Mouse (Mus musculus) layer of hippocampus, adult 9-11 months (tissue): ENCODE results near the gene Acads.
"Not testable (repeated sequence)": the region's sequence is repeated elsewhere in the genome, so short reads cannot be mapped to it uniquely, and the experiment has no call there.

ENCODE experiments used
- DNase-seq: peaks from one replicate; pipeline ENCODE4 v3.0.0; 2022

Gene Acads

GRCm38 (mm10) chr5:115149675-115150459 is 30.7 kb upstream of the Acads start:
- no peak for DNase-seq

GRCm38 (mm10) chr5:115148872-115149271 is 29.7 kb upstream of the Acads start:
- not testable (repeated sequence) for DNase-seq

GRCm38 (mm10) chr5:115148378-115148777 is 29.2 kb upstream of the Acads start:
- DNase-seq, result no peak

GRCm38 (mm10) chr5:115147388-115147787 is 28.2 kb upstream of the Acads start:
- no peak for DNase-seq

- DNase-seq, result no peak
Measured at GRCm38 (mm10) chr5:115146747-115147130, 27.6 kb upstream of the Acads start.

GRCm38 (mm10) chr5:115145976-115146746 is 27.0 kb upstream of the Acads start:
- no peak for DNase-seq

- DNase-seq, result no peak
Measured at GRCm38 (mm10) chr5:115145253-115145968, 26.3 kb upstream of the Acads start.

GRCm38 (mm10) chr5:115144471-115144870 is 25.3 kb upstream of the Acads start:
- no peak for DNase-seq

GRCm38 (mm10) chr5:115143552-115143951 is 24.4 kb upstream of the Acads start:
- peak; percentile 62 for DNase-seq

GRCm38 (mm10) chr5:115142166-115142697 is 23.1 kb upstream of the Acads start:
- no peak for DNase-seq

- DNase-seq, result no peak
Measured at GRCm38 (mm10) chr5:115140726-115141125, 21.6 kb upstream of the Acads start.

- no peak for DNase-seq
Measured at GRCm38 (mm10) chr5:115139124-115139523, 20.0 kb upstream of the Acads start.

GRCm38 (mm10) chr5:115134234-115135165 is 15.4 kb upstream of the Acads start, which contains the start of gene Unc119b:
Gene Unc119b, minus strand, starts transcription at chr5:115134975.
- peak; percentile 86 for DNase-seq

- DNase-seq, result no peak
Measured at GRCm38 (mm10) chr5:115133358-115134066, 14.4 kb upstream of the Acads start.

GRCm38 (mm10) chr5:115132465-115132864 is 13.3 kb upstream of the Acads start:
- DNase-seq, result no peak

GRCm38 (mm10) chr5:115129328-115129727 is 10.2 kb upstream of the Acads start:
- no peak for DNase-seq

- DNase-seq, result no peak
Measured at GRCm38 (mm10) chr5:115127421-115128179, 8.5 kb upstream of the Acads start.

- no peak for DNase-seq
Measured at GRCm38 (mm10) chr5:115126578-115127312, 7.6 kb upstream of the Acads start.

GRCm38 (mm10) chr5:115125211-115125871 is 6.2 kb upstream of the Acads start:
- DNase-seq, result peak; percentile 87
